Mouse (Mus musculus) liver, embryonic 14.5 days (tissue): ENCODE data around the gene Appl1.

Experiments used
- CTCF ChIP-seq: IDR thresholded peaks from 2 replicates; pipeline ENCODE4 v1.5.1; 2016; ENCODE audit warnings: antibody characterized with exemption, low read depth, control low read depth
- EP300 ChIP-seq: IDR thresholded peaks from 2 replicates; pipeline ENCODE4 v1.6.1; 2016; ENCODE audit warnings: antibody characterized with exemption, low read depth

- TF ChIP-seq CTCF (no peak), EP300 (no peak)
These were observed 48.8 kb upstream of the Appl1 start for GRCm38 (mm10) chr14:27019850-27020249.
